Mouse (Mus musculus) ES-Bruce4 (cell line): Measurements from ENCODE around the gene Hspb11. TPM values are rescaled to one million over a fixed set of nuclear protein-coding genes. Genes with fewer than 3 reads are reported as not detected.

Experiments
- H3K27ac ChIP-seq: 2 replicates; pipeline ENCODE4 v1.5.1; 2012; ENCODE audit warnings: low read length, inconsistent platforms; ENCODE audit not compliant: insufficient read depth
- H3K27me3 ChIP-seq: 2 replicates; pipeline ENCODE4 v1.6.1; 2012; ENCODE audit warnings: mild to moderate bottlenecking, low read length, inconsistent platforms; ENCODE audit not compliant: control insufficient read depth, poor library complexity, insufficient read depth, severe bottlenecking
- H3K36me3 ChIP-seq: 2 replicates; pipeline ENCODE4 v1.6.1; 2012; ENCODE audit warnings: inconsistent platforms, mild to moderate bottlenecking, low read length, moderate library complexity; ENCODE audit not compliant: control insufficient read depth, poor library complexity, insufficient read depth, severe bottlenecking
- H3K4me1 ChIP-seq: one replicate; pipeline ENCODE4 v1.8.1; 2011; ENCODE audit warnings: low read length; ENCODE audit not compliant: control insufficient read depth, insufficient read depth
- H3K4me3 ChIP-seq: 2 replicates; pipeline ENCODE4 v1.5.1; 2011; ENCODE audit warnings: low read depth, mild to moderate bottlenecking, low read length
- H3K9ac ChIP-seq: 2 replicates; pipeline ENCODE4 v1.6.1; 2012; ENCODE audit warnings: low read depth, mild to moderate bottlenecking, inconsistent platforms; ENCODE audit not compliant: poor library complexity, severe bottlenecking
- H3K9me3 ChIP-seq: replicated peaks from 2 replicates; pipeline ENCODE4 v1.6.1; 2012; ENCODE audit warnings: mild to moderate bottlenecking, low read length, inconsistent platforms; ENCODE audit not compliant: control insufficient read depth, poor library complexity, insufficient read depth, severe bottlenecking
- CTCF ChIP-seq: IDR thresholded peaks from one replicate; pipeline ENCODE4 v1.8.1; 2011; ENCODE audit warnings: low read depth, low read length
- EP300 ChIP-seq: IDR thresholded peaks from 2 replicates; pipeline ENCODE4 v1.6.1; 2011; ENCODE audit warnings: low read depth, low read length; ENCODE audit not compliant: insufficient read depth
- POLR2A ChIP-seq: IDR thresholded peaks from one replicate; pipeline ENCODE4 v1.8.1; 2011; ENCODE audit warnings: low read length; ENCODE audit not compliant: insufficient read depth
- polyA plus RNA-seq: library from polyadenylated mRNA; stranded (reverse); fragments of >200 nt; gene quantifications from 2 replicates; pipeline ENCODE4 v1.2.4, GENCODE M21; 2011; ENCODE audit warnings: low read depth; ENCODE audit not compliant: missing spikeins, insufficient read depth, insufficient read length

Hspb11 gene
- polyA plus RNA-seq, 1 experiment = 49.0 TPM

DNA sequence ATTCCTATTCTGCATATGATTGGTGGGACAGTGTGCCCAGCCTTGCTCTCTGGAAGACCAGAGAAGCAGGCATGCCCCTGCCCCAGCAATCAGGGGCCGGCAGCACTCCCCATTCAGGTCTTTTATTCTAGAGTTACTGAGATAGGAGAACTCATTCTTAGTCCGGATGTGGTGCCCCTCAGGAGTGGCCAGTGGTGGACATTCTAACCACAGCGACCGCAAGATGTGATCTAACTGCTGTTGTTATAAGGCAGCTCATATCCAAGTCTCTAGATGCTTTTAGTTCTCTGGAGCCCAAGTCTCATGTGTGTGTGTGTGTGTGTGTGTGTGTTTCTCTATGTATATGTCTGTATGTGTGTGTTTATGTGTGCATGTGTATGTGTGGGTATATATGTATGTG, 47.0 kb downstream of the Hspb11 start:
- Histone ChIP-seq H3K9me3 (no peaks in the 10 kb centered on the region), H3K27me3 (no peaks in the 10 kb centered on the region), H3K27ac (no peak overlapping the region), H3K4me3 (no peak overlapping the region), H3K36me3 (no peaks in the 10 kb centered on the region), H3K9ac (no peak overlapping the region), H3K4me1 (no peaks in the 10 kb centered on the region)
- TF ChIP-seq POLR2A (no peak), CTCF (no peak), EP300 (no peak)

GRCm38 (mm10) chr4:107300902-107301555, 47.6 kb downstream of the Hspb11 start:
- Histone ChIP-seq H3K36me3 (no peaks in the 10 kb centered on the region), H3K9me3 (no peaks in the 10 kb centered on the region), H3K27me3 (no peaks in the 10 kb centered on the region), H3K4me3 (no peak overlapping the region), H3K9ac (no peak overlapping the region), H3K4me1 (no peaks in the 10 kb centered on the region), H3K27ac (no peak overlapping the region)
- TF ChIP-seq CTCF = no peak
- TF ChIP-seq POLR2A = no peak

DNA sequence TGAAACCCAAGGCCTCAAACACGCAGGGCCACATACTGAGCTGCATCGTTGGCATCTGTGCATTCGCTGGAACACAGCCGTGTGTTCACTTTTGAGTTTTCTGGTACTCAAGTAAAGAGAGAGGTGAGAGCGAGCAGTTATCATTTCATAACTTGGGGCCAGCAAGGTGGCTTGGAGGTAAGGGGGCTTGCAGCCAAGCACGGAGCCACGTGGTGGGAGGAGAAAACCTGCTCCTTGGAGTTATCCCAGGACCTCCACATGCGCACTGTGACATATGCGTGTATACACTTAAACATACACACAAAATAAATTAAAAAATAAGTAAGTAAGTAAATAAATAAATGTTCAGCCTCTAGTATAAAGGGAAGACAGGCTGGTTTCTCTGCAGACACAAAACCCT, 48.8 kb downstream of the Hspb11 start:
- H3K9me3 ChIP-seq = no peaks in the 10 kb centered on the region
- H3K36me3 ChIP-seq = no peaks in the 10 kb centered on the region
- H3K27me3 ChIP-seq = no peaks in the 10 kb centered on the region
- no peaks in the 10 kb centered on the region for H3K4me1 ChIP-seq
- H3K4me3 ChIP-seq = no peak overlapping the region
- no peak overlapping the region for H3K27ac ChIP-seq
- H3K9ac ChIP-seq = no peak overlapping the region
- TF ChIP-seq EP300 (no peak), CTCF (no peak), POLR2A (no peak)

DNA sequence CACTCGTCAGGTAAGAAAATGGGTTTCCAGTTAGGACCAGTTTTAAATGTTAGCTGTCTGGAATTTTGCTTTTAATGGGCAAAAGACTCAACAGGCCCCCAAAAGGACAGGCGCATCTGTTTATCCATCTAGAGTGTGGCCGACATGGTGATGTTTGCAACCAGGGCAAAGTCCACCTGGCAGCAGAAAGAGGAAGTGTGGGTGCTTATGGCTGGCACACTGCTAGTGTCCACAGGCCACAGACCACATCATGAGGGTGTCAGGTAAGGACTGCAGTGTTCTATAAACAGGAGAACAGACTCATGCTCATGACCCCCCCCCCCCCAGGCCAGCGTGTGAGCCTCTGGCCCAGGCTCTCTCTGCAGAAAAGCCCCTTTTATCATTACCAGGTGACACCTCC, 49.4 kb downstream of the Hspb11 start:
- TF ChIP-seq CTCF (no peak), POLR2A (no peak), EP300 (no peak)
- Histone ChIP-seq H3K27me3 (no peaks in the 10 kb centered on the region), H3K9ac (no peak overlapping the region), H3K4me1 (no peaks in the 10 kb centered on the region), H3K4me3 (no peak overlapping the region), H3K27ac (no peak overlapping the region), H3K9me3 (no peaks in the 10 kb centered on the region), H3K36me3 (no peaks in the 10 kb centered on the region)

GRCm38 (mm10) chr4:107303531-107303930, 50.1 kb downstream of the Hspb11 start:
- Histone ChIP-seq H3K27me3 (no peaks in the 10 kb centered on the region), H3K4me1 (no peaks in the 10 kb centered on the region), H3K9ac (no peak overlapping the region), H3K27ac (no peak overlapping the region), H3K4me3 (no peak overlapping the region), H3K9me3 (no peaks in the 10 kb centered on the region), H3K36me3 (no peaks in the 10 kb centered on the region)
- no peak for TF ChIP-seq EP300
- no peak for TF ChIP-seq CTCF
- no peak for TF ChIP-seq POLR2A

GRCm38 (mm10) chr4:107306966-107307365, 53.6 kb downstream of the Hspb11 start, which contains the start of gene Dio1:
Gene Dio1 (minus strand): TSS chr4:107307169.
- Histone ChIP-seq H3K36me3 (no peaks in the 10 kb centered on the region), H3K4me3 (no peak within 1 kb of the TSS), H3K9me3 (no peaks in the 10 kb centered on the region), H3K4me1 (no peaks in the 10 kb centered on the region), H3K9ac (no peak within 1 kb of the TSS), H3K27me3 (no peaks in the 10 kb centered on the region), H3K27ac (no peak within 1 kb of the TSS)
- TF ChIP-seq POLR2A (no peak), CTCF (no peak), EP300 (no peak)
